Mouse (Mus musculus) hindbrain, embryonic 10.5 days (tissue): ENCODE measurements around the gene Igdcc3. TPM values are rescaled to one million over a fixed set of nuclear protein-coding genes. Genes with fewer than 3 reads are reported as not detected.
"Not testable (repeated sequence)": the region's sequence is repeated elsewhere in the genome, so short reads cannot be mapped to it uniquely, and the experiment has no call there.

ENCODE experiments used
- DNase-seq: peaks from one replicate; pipeline ENCODE4 v3.0.0-alpha.2; 2017; ENCODE audit warnings: low spot score
- H3K27ac ChIP-seq: fragments of 300-500 bp; sonication (generic); 2 replicates; pipeline ENCODE4 v1.5.1; 2016; ENCODE audit warnings: mild to moderate bottlenecking, moderate library complexity
- H3K27me3 ChIP-seq: fragments of 300-500 bp; sonication (generic); 2 replicates; pipeline ENCODE4 v1.6.1; 2016; ENCODE audit warnings: mild to moderate bottlenecking; ENCODE audit not compliant: poor library complexity, insufficient read depth, severe bottlenecking
- H3K36me3 ChIP-seq: fragments of 300-500 bp; sonication (generic); 2 replicates; pipeline ENCODE4 v1.6.1; 2016; ENCODE audit warnings: mild to moderate bottlenecking, moderate library complexity
- H3K4me1 ChIP-seq: fragments of 300-500 bp; sonication (generic); replicated peaks from 2 replicates; pipeline ENCODE4 v1.6.1; 2016; ENCODE audit warnings: mild to moderate bottlenecking
- H3K4me3 ChIP-seq: fragments of 300-500 bp; sonication (generic); 2 replicates; pipeline ENCODE4 v1.5.1; 2016; ENCODE audit warnings: mild to moderate bottlenecking, moderate library complexity
- H3K9me3 ChIP-seq: fragments of 300-500 bp; sonication (generic); 2 replicates; pipeline ENCODE4 v1.6.1; 2016; ENCODE audit warnings: mild to moderate bottlenecking, moderate library complexity
- WGBS: fragments of 180-500 bp; shearing (Covaris S2); methylation state at CpG from one replicate; pipeline ENCODE4 v1.1.7; 2016; 5-methylcytosine and 5-hydroxymethylcytosine counted together
- polyA plus RNA-seq: library from polyadenylated mRNA; unstranded; fragments of >200 nt; fragmentation: Nextera tagmentation; extraction: Ambion mirVana; gene quantifications from 2 replicates; pipeline ENCODE4 v1.2.1, GENCODE M21; 2016

The Igdcc3 gene
- polyA plus RNA-seq, 1 experiment from 2014 or later, result 218 TPM

DNA sequence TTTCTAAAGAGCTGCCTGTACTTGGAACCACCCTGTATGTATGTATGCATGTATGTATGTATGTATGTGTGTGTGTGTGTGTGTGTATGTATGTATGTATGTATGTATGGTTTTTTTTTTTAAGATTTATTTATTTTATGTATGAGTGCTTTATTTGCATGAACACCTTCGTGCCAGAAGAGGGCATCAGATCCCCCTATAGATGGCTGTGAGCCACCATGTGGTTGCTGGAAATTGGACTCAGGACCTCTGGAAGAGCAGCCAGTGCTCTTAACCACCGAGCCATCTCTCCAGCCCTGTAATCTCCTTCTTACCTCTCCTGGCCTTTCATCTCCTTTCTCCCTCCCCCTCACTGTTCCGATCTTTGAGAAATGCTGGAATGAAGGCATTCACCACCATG, 79.4 kb downstream of the Igdcc3 start:
- not testable (repeated sequence) for H3K27me3 ChIP-seq, DNase-seq, H3K27ac ChIP-seq, H3K9me3 ChIP-seq, H3K36me3 ChIP-seq, H3K4me3 ChIP-seq
- WGBS, result 51% methylated on average over 3 of the region's 3 CpGs
- H3K4me1 ChIP-seq, result peaks cover 23% of the 10 kb centered on the region

DNA sequence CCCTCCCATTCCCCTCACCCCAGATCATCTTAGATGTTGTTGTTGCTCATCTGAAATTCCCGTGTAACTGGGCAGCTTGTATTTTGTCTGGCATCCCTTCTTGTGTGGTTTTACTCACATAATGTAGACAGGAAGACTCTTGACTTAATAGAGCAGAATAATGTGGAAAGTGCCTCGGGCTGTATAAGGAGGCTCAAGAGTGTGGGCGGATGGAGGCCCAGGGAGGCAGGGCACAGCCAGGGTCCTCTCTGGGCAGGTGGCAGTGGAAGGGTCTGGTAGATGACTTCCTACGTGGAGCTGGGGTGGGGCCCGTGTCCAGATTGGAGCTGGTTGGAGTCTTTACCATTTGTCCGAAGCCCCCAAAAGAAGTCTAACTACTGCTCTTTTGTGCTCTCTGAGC, 82.9 kb downstream of the Igdcc3 start:
- no peak for DNase-seq
- Histone ChIP-seq H3K27me3 (no peaks in the 10 kb centered on the region), H3K36me3 (peaks cover 3% of the 10 kb centered on the region; the same call in 1 of the 2 replicates), H3K9me3 (no peaks in the 10 kb centered on the region), H3K4me1 (0 out of 2 replicates have a peak, but pooled peaks cover 3% of the 10 kb centered on the region), H3K27ac (no peak overlapping the region), H3K4me3 (no peak overlapping the region)
- WGBS, result 89% methylated on average over 6 of the region's 6 CpGs

DNA sequence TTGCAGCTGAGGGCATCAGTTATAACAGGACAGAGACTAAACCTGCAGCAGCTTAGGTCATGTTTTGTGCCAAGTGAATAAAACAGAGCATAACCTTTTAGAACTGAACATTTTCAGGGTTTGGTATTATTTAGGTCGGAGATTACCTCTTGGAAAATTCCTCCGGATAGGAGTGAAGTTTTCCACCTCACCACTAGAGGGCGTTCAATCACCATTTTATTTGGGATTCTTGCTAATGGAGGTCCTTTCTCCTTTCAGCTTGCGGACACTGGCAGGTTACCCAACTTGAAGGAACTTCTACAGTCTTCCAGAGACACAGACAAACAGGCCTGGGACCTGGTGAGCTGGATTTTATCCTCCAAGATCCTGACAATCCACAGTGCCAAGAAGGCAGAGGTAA, 84.8 kb downstream of the Igdcc3 start:
- H3K9me3 ChIP-seq, result no peaks in the 10 kb centered on the region
- H3K36me3 ChIP-seq, result peaks cover 14% of the 10 kb centered on the region
- 0 out of 2 replicates have a peak, but pooled peaks cover 3% of the 10 kb centered on the region for H3K4me1 ChIP-seq
- H3K27ac ChIP-seq, result no peak overlapping the region
- WGBS, result 41% methylated on average over 4 of the region's 4 CpGs
- no peak for DNase-seq
- H3K4me3 ChIP-seq, result no peak overlapping the region
- H3K27me3 ChIP-seq, result no peaks in the 10 kb centered on the region

DNA sequence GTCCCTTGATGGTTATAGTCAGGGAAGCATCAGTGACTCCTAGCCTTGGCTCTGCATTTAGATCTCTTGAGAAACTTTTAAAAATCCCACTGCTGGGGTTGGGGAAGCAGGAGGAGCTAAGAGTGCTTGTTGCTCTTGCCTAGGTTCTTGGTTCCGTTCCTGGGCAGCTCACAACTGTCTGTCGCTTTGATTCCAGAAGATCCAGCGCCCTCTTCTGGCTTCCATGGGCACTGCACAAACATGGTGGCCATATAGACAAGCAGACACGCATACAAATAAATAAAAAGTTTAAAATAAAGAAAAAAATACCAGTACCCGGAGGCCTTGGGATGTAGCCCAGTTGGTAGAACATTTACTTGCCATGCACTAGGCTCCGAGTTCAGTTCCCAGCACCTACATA, 89.3 kb downstream of the Igdcc3 start:
- WGBS, result 76% methylated on average over 6 of the region's 6 CpGs

DNA sequence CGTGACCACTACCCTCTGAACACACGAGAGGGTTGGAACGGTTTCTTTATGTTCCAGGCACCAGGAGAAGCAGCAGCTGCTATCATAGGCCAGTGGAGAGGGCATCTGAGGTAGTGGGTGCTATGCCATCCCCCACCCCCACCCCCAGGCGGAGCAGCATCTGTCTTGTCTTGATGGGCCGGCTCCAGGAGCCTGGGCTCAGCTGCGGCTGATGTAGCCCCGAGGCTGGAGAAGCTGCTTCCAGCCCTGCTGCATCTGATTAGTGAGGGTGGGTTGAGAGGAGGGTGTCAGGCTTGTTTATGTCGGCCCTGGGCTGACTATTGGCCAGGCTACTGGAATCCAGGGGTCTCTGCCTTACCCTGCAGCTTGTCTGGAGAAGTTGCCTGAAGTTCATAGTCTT, 90.3 kb downstream of the Igdcc3 start:
- no peak overlapping the region for H3K4me3 ChIP-seq
- H3K4me1 ChIP-seq, result peaks cover 8% of the 10 kb centered on the region
- H3K27me3 ChIP-seq, result no peaks in the 10 kb centered on the region
- no peaks in the 10 kb centered on the region for H3K9me3 ChIP-seq
- WGBS, result 60% methylated on average over 8 of the region's 8 CpGs
- DNase-seq, result peak; percentile 28
- peak overlapping the region; percentile 67; the same call in 1 of the 2 replicates for H3K27ac ChIP-seq
- H3K36me3 ChIP-seq, result peaks cover 24% of the 10 kb centered on the region

More for the DNA sequence above, 89.3 kb downstream of the Igdcc3 start:
- peaks cover 8% of the 10 kb centered on the region for H3K4me1 ChIP-seq
- no peaks in the 10 kb centered on the region for H3K27me3 ChIP-seq
- no peaks in the 10 kb centered on the region for H3K9me3 ChIP-seq
- DNase-seq, result no peak
- no peak overlapping the region for H3K4me3 ChIP-seq
- H3K27ac ChIP-seq, result no peak overlapping the region
- peaks cover 26% of the 10 kb centered on the region for H3K36me3 ChIP-seq

DNA sequence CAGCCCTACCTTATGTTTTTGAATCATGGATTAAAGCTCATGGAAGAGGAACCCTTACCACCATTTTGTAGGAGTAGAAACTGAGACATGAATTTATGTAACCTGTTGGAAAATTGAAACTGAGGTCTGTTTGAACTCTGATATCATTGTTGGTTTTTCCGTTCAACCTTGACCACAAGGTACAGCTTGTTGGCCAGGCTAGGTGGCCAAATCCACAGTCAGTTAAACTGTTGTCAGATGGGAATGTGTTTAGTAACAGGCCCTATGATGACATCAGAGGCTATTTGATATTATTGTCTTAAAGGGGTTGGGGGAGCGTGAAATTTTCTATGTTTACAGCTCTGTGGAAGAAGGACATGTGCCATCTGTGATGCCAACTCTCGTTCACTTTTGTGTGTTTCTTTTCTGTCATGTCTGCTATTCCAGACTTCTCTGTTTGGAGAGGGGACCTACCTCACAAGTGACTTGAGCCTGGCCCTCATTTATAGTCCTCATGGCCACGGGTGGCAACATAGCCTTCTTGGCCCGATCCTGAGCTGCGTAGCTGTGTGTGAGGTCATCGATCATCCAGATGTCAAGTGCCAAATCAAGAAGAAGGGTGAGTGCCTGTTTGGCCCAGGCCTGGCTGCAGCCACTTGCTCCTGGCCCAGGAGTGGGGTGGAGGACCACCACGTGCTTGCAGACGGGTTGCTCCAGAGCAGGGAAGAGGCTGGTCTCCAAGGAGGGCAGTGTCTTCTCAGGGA, 92.4 kb downstream of the Igdcc3 start:
- 90% methylated on average over 9 of the region's 9 CpGs for WGBS
- Histone ChIP-seq H3K36me3 (peaks cover 29% of the 10 kb centered on the region), H3K4me3 (no peak overlapping the region), H3K27me3 (no peaks in the 10 kb centered on the region), H3K27ac (no peak overlapping the region), H3K9me3 (no peaks in the 10 kb centered on the region), H3K4me1 (peaks cover 11% of the 10 kb centered on the region)
- no peak for DNase-seq

DNA sequence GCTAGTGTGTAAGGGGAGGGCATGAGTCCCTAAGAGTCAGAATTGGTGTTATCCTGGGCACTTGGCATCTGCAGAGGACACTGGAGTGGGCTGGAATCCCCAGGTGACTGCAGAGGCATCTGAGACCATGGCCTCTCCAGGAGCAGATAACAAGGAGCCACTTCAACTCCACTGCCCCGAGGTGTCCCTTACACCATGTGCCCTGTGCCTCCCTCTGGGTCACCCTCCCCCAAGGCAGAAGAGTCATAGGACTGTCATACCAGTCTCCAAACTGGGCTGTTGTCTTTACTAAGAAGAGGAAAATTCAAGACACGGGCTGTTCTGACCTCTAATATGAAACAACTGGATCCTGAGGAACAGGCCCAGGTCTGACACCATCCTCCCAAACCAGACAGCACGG, 93.7 kb downstream of the Igdcc3 start:
- Histone ChIP-seq H3K27me3 (no peaks in the 10 kb centered on the region), H3K4me3 (no peak overlapping the region), H3K27ac (no peak overlapping the region; the same call in 1 of the 2 replicates), H3K9me3 (no peaks in the 10 kb centered on the region), H3K36me3 (peaks cover 28% of the 10 kb centered on the region), H3K4me1 (peaks cover 11% of the 10 kb centered on the region)
- no peak for DNase-seq
- 90% methylated on average over 3 of the region's 3 CpGs for WGBS

Other genes starting within 250 kb of the Igdcc3 start
- 0.05 TPM in 1 of 2 replicates, not detected in the other for gene Slc24a1, start 189.6 kb upstream of the Igdcc3 start, polyA plus RNA-seq
- 64.9 and 70.4 TPM in 2 replicates for gene Ints14, start 180.3 kb upstream of the Igdcc3 start, polyA plus RNA-seq
- gene Hacd3, start 119.5 kb upstream of the Igdcc3 start, polyA plus RNA-seq, result 108 and 115 TPM in 2 replicates
- 38.5 and 39.9 TPM in 2 replicates for gene Dpp8, start 108.8 kb upstream of the Igdcc3 start, polyA plus RNA-seq
- 8.3 and 10.4 TPM in 2 replicates for gene Igdcc4, start 39.7 kb upstream of the Igdcc3 start, polyA plus RNA-seq
- 7.7 and 8.0 TPM in 2 replicates for gene Parp16, start 54.2 kb downstream of the Igdcc3 start, polyA plus RNA-seq
- gene Cilp, start 124.0 kb downstream of the Igdcc3 start, polyA plus RNA-seq, result 0.25 TPM in 1 of 2 replicates, not detected in the other
- gene Clpx, start 153.1 kb downstream of the Igdcc3 start, polyA plus RNA-seq, result 35.3 and 42.1 TPM in 2 replicates
- gene Pdcd7, start 204.9 kb downstream of the Igdcc3 start, polyA plus RNA-seq, result 8.6 and 11.6 TPM in 2 replicates
- gene Ubap1l, start 219.9 kb downstream of the Igdcc3 start, polyA plus RNA-seq, result 0.10 and 0.41 TPM in 2 replicates